Mouse (Mus musculus): ENCODE data around the gene Nudt2.

GRCm38 (mm10) chr4:41442790-41443302 lies 22.1 kb upstream of the Nudt2 start:
- TF ChIP-seq HCFC1 (IDR thresholded peaks at IDR 0.05; ENCODE audit: borderline replicate concordance, insufficient read depth, low read length) (no peak), ZNF384 (IDR thresholded peaks at IDR 0.05; ENCODE audit: low read depth, low read length) (no peak), CHD2 (IDR thresholded peaks at IDR 0.05; ENCODE audit: low read depth, low read length) (no peak)

Data from ES-E14 (cell line).